Mouse (Mus musculus) neutrophil, adult 5-6 weeks (primary cell): ENCODE data around the gene Rbbp4. TPM values are rescaled to one million over a fixed set of nuclear protein-coding genes. Genes with fewer than 3 reads are reported as not detected.
"Not testable (repeated sequence)": the region's sequence is repeated elsewhere in the genome, so short reads cannot be mapped to it uniquely, and the experiment has no call there.

Experiments used
- ATAC-seq: fragments of 151-379, 151-347 bp; 2 replicates; pipeline ENCODE4 v1.8.0; 2017; ENCODE audit warnings: mild to moderate bottlenecking, moderate TSS enrichment; ENCODE audit not compliant: insufficient number of reproducible peaks, poor library complexity, low FRiP score, severe bottlenecking; ENCODE audit errors: extremely low read depth
- total RNA-seq: library from RNA; stranded (forward); fragments of 200-1000 nt; gene quantifications from 2 replicates; pipeline ENCODE4 v1.2.3, GENCODE M21; 2017

The Rbbp4 gene
- total RNA-seq, 1 experiment from 2014 or later = 61.8 TPM

GRCm38 (mm10) chr4:129362238-129362637 lies 27.1 kb upstream of the Rbbp4 start:
- not testable (repeated sequence) for ATAC-seq

- no peak for ATAC-seq
These were observed 22.5 kb upstream of the Rbbp4 start for GRCm38 (mm10) chr4:129357613-129358163.

- ATAC-seq = no peak
These were observed 19.1 kb upstream of the Rbbp4 start for GRCm38 (mm10) chr4:129354236-129354635.

GRCm38 (mm10) chr4:129353176-129353575 lies 18.0 kb upstream of the Rbbp4 start:
- ATAC-seq = no peak

- ATAC-seq = no peak
These were observed 15.9 kb upstream of the Rbbp4 start for GRCm38 (mm10) chr4:129351111-129351510.

GRCm38 (mm10) chr4:129350644-129351043 lies 15.5 kb upstream of the Rbbp4 start:
- peak; percentile 81 for ATAC-seq

GRCm38 (mm10) chr4:129346481-129347154 lies 11.4 kb upstream of the Rbbp4 start:
- ATAC-seq = no peak

GRCm38 (mm10) chr4:129342705-129343104 lies 7.5 kb upstream of the Rbbp4 start:
- no peak for ATAC-seq

- no peak for ATAC-seq
These were observed 6.7 kb upstream of the Rbbp4 start for GRCm38 (mm10) chr4:129341888-129342287.

GRCm38 (mm10) chr4:129339743-129340142 lies 4.6 kb upstream of the Rbbp4 start:
- ATAC-seq = no peak

GRCm38 (mm10) chr4:129336291-129336690 lies 1.1 kb upstream of the Rbbp4 start:
- ATAC-seq = no peak

- no peak for ATAC-seq
These were observed 424 bp downstream of the Rbbp4 start for GRCm38 (mm10) chr4:129334677-129335215.

GRCm38 (mm10) chr4:129332846-129333245 lies 2.3 kb downstream of the Rbbp4 start:
- no peak for ATAC-seq

GRCm38 (mm10) chr4:129326191-129326590 lies 9.0 kb downstream of the Rbbp4 start:
- no peak for ATAC-seq

- no peak for ATAC-seq
These were observed 10.4 kb downstream of the Rbbp4 start for GRCm38 (mm10) chr4:129324756-129325155.

GRCm38 (mm10) chr4:129323491-129323890 lies 11.7 kb downstream of the Rbbp4 start:
- no peak for ATAC-seq

- ATAC-seq = no peak
These were observed 13.1 kb downstream of the Rbbp4 start for GRCm38 (mm10) chr4:129322042-129322441.

GRCm38 (mm10) chr4:129320876-129321275 lies 14.3 kb downstream of the Rbbp4 start:
- no peak for ATAC-seq

- no peak for ATAC-seq
These were observed 21.3 kb downstream of the Rbbp4 start for GRCm38 (mm10) chr4:129313886-129314285.

- ATAC-seq = no peak
These were observed 27.2 kb downstream of the Rbbp4 start for GRCm38 (mm10) chr4:129307936-129308335.
